Mouse (Mus musculus) lung, adult 2 months (tissue): ENCODE measurements at regions not wholly inside any gene's neighbourhood (a gene's known extent, or its start where the extent isn't known, plus 50 kb on each side); places are given as distances from the start of the nearest gene placed in this dataset.

Experiments
- DNase-seq: peaks from one replicate; pipeline ENCODE4 v3.0.0; 2022
- H3K4me1 ChIP-seq: fragments of 200-500 bp; 2 replicates; pipeline ENCODE4 v1.6.1; 2011; ENCODE audit warnings: low read length; ENCODE audit not compliant: control insufficient read depth, insufficient read depth
- H3K4me3 ChIP-seq: fragments of 200-500 bp; replicated peaks from 2 replicates; pipeline ENCODE3; 2011; ENCODE audit warnings: low read depth, mild to moderate bottlenecking, control low read depth, low read length; ENCODE audit errors: extremely low read depth
- CTCF ChIP-seq: fragments of 200-500 bp; IDR thresholded peaks from 2 replicates; pipeline ENCODE4 v1.5.1; 2011; ENCODE audit warnings: mild to moderate bottlenecking, low read length, control low read depth; ENCODE audit not compliant: insufficient read depth
- POLR2A ChIP-seq: fragments of 200-500 bp; IDR thresholded peaks from 2 replicates; pipeline ENCODE4 v1.6.1; 2011; ENCODE audit warnings: low read depth, mild to moderate bottlenecking, control low read depth, low read length, borderline replicate concordance; ENCODE audit errors: extremely low read depth
- WGBS: fragments of 180-500 bp; shearing (Covaris S2); methylation state at CpG from one replicate; pipeline ENCODE4 v1.1.7; 2018; 5-methylcytosine and 5-hydroxymethylcytosine counted together

GRCm38 (mm10) chr12:39861797-39862196 is 176.0 kb downstream of the Arl4a start:
- TF ChIP-seq CTCF (no peak), POLR2A (no peak)
- WGBS, result 73% methylated on average over 1 of the region's 1 CpGs
- no peak for DNase-seq
- Histone ChIP-seq H3K4me3 (no peak overlapping the region), H3K4me1 (no peaks in the 10 kb centered on the region)

GRCm38 (mm10) chr12:39851610-39852009 is 186.2 kb downstream of the Arl4a start:
- Histone ChIP-seq H3K4me3 (no peak overlapping the region), H3K4me1 (no peaks in the 10 kb centered on the region)
- WGBS, result 76% methylated on average over 6 of the region's 6 CpGs
- TF ChIP-seq POLR2A (no peak), CTCF (no peak)
- DNase-seq, result no peak

GRCm38 (mm10) chr12:39849346-39850058 is 188.3 kb downstream of the Arl4a start:
- H3K4me3 ChIP-seq, result no peak overlapping the region
- no peak for DNase-seq
- WGBS, result 83% methylated on average over 3 of the region's 3 CpGs
- H3K4me1 ChIP-seq, result no peaks in the 10 kb centered on the region
- TF ChIP-seq CTCF, result no peak

GRCm38 (mm10) chr12:39840615-39841014 is 197.2 kb downstream of the Arl4a start:
- Histone ChIP-seq H3K4me1 (no peaks in the 10 kb centered on the region), H3K4me3 (no peak overlapping the region)
- DNase-seq, result no peak
- 77% methylated on average over 2 of the region's 2 CpGs for WGBS
- TF ChIP-seq CTCF (no peak), POLR2A (no peak)

GRCm38 (mm10) chr12:39840179-39840578 is 197.6 kb downstream of the Arl4a start:
- 35% methylated on average over 1 of the region's 1 CpGs for WGBS
- Histone ChIP-seq H3K4me1 (no peaks in the 10 kb centered on the region), H3K4me3 (no peak overlapping the region)
- TF ChIP-seq CTCF, result no peak
- no peak for TF ChIP-seq POLR2A
- no peak for DNase-seq

- no peak overlapping the region for H3K4me3 ChIP-seq
- no peak for DNase-seq
- 79% methylated on average over 7 of the region's 7 CpGs for WGBS
Measured at GRCm38 (mm10) chr12:39831079-39831478, 206.7 kb downstream of the Arl4a start.

GRCm38 (mm10) chr12:39830530-39830929 is 207.3 kb downstream of the Arl4a start:
- no peak for TF ChIP-seq POLR2A
- no peak for TF ChIP-seq CTCF
- WGBS, result 86% methylated on average over 4 of the region's 4 CpGs
- Histone ChIP-seq H3K4me3 (no peak overlapping the region), H3K4me1 (no peaks in the 10 kb centered on the region)
- DNase-seq, result no peak

More at GRCm38 (mm10) chr12:39831079-39831478, 206.7 kb downstream of the Arl4a start:
- H3K4me1 ChIP-seq, result no peaks in the 10 kb centered on the region
- TF ChIP-seq POLR2A (no peak), CTCF (no peak)

GRCm38 (mm10) chr12:39822671-39823070 is 215.2 kb downstream of the Arl4a start:
- no peaks in the 10 kb centered on the region for H3K4me1 ChIP-seq
- DNase-seq, result no peak
- 63% methylated on average over 3 of the region's 3 CpGs for WGBS

GRCm38 (mm10) chr12:39801536-39801935 is 236.3 kb downstream of the Arl4a start:
- Histone ChIP-seq H3K4me3 (no peak overlapping the region), H3K4me1 (no peaks in the 10 kb centered on the region)
- 37% methylated on average over 4 of the region's 4 CpGs for WGBS
- DNase-seq, result no peak
- no peak for TF ChIP-seq POLR2A
- no peak for TF ChIP-seq CTCF

More at GRCm38 (mm10) chr12:39822671-39823070, 215.2 kb downstream of the Arl4a start:
- TF ChIP-seq POLR2A (no peak), CTCF (no peak)
- H3K4me3 ChIP-seq, result no peak overlapping the region

GRCm38 (mm10) chr12:39797843-39798242 is 240.0 kb downstream of the Arl4a start:
- no peak for TF ChIP-seq CTCF
- no peak for TF ChIP-seq POLR2A
- H3K4me3 ChIP-seq, result no peak overlapping the region
- DNase-seq, result no peak
- 93% methylated on average over 2 of the region's 2 CpGs for WGBS
- H3K4me1 ChIP-seq, result no peaks in the 10 kb centered on the region
